Mouse (Mus musculus) MEL (cell line): Measurements from ENCODE around the gene Tox3. TPM values are rescaled to one million over a fixed set of nuclear protein-coding genes. Genes with fewer than 3 reads are reported as not detected.

Experiments used
- DNase-seq: peaks from one replicate; pipeline ENCODE4 v3.0.0; 2011; ENCODE audit warnings: low read depth, low spot score
- H3K27ac ChIP-seq: 2 replicates; pipeline ENCODE4 v1.5.1; 2012; ENCODE audit warnings: low read depth, mild to moderate bottlenecking, control low read depth, low read length, moderate library complexity; ENCODE audit not compliant: control insufficient read depth
- H3K27me3 ChIP-seq, 2 experiments: fragments of 150-350 bp in 1 of 2; sonication (generic) in 1 of 2; 2 replicates each; pipeline ENCODE4 v1.6.1; 2012; ENCODE audit warnings: low read length in 2 of 2, mild to moderate bottlenecking in 2 of 2, improper control_type of control experiment in 1 of 2, moderate library complexity in 1 of 2; ENCODE audit not compliant: insufficient read depth in 2 of 2, control insufficient read depth in 1 of 2
- H3K36me3 ChIP-seq, 2 experiments: 2 replicates each; pipeline ENCODE4 v1.6.1; 2012 to 2014; ENCODE audit warnings: low read length in 2 of 2, improper control_type of control experiment in 1 of 2, inconsistent platforms in 1 of 2, mild to moderate bottlenecking in 1 of 2; ENCODE audit not compliant: insufficient read depth in 2 of 2, control insufficient read depth in 1 of 2
- H3K4me1 ChIP-seq, 2 experiments: fragments of 150-350 bp in 1 of 2; sonication (generic) in 1 of 2; 2 replicates each; pipeline ENCODE4 v1.6.1; 2012; ENCODE audit warnings: low read length in 2 of 2, improper control_type of control experiment in 1 of 2, mild to moderate bottlenecking in 1 of 2; ENCODE audit not compliant: insufficient read depth in 2 of 2, control insufficient read depth in 1 of 2
- H3K4me3 ChIP-seq, 2 experiments: fragments of 150-350 bp in 1 of 2; sonication (generic) in 1 of 2; 2 replicates each; pipeline ENCODE4 v1.5.1; 2012; ENCODE audit warnings: low read depth in 2 of 2, low read length in 2 of 2, mild to moderate bottlenecking in 2 of 2, moderate library complexity in 2 of 2, control low read depth in 1 of 2, improper control_type of control experiment in 1 of 2; ENCODE audit not compliant: control insufficient read depth in 1 of 2, insufficient read depth in 1 of 2
- H3K79me2 ChIP-seq: 2 replicates; pipeline ENCODE4 v1.6.1; 2012; ENCODE audit warnings: mild to moderate bottlenecking, low read length, moderate library complexity; ENCODE audit not compliant: control insufficient read depth, poor library complexity, insufficient read depth
- H3K9ac ChIP-seq: 2 replicates; pipeline ENCODE4 v1.6.1; 2012; ENCODE audit warnings: low read depth, mild to moderate bottlenecking, control low read depth, low read length, moderate library complexity; ENCODE audit not compliant: control insufficient read depth, poor library complexity, severe bottlenecking
- H3K9me3 ChIP-seq: fragments of 150-350 bp; sonication (generic); replicated peaks from 2 replicates; pipeline ENCODE4 v1.6.1; 2012; ENCODE audit warnings: mild to moderate bottlenecking, low read length, improper control_type of control experiment, moderate library complexity; ENCODE audit not compliant: insufficient read depth
- BHLHE40 ChIP-seq: IDR thresholded peaks from 2 replicates; pipeline ENCODE4 v1.6.1; 2012; ENCODE audit warnings: low read depth, mild to moderate bottlenecking, inconsistent platforms, low read length, improper control_type of control experiment, borderline replicate concordance
- CTCF ChIP-seq, 3 experiments: IDR thresholded peaks in 2 of 3; conservative IDR thresholded peaks in 1 of 3; 2 replicates each; pipeline ENCODE4 v1.5.1; 2011 to 2012; ENCODE audit warnings: low read length in 3 of 3, low read depth in 2 of 3, mild to moderate bottlenecking in 2 of 3, improper control_type of control experiment in 1 of 3, inconsistent platforms in 1 of 3, mixed read lengths in 1 of 3, moderate library complexity in 1 of 3; ENCODE audit not compliant: control insufficient read depth in 1 of 3, insufficient read depth in 1 of 3, poor library complexity in 1 of 3, severe bottlenecking in 1 of 3
- E2F4 ChIP-seq: IDR thresholded peaks from 2 replicates; pipeline ENCODE4 v1.6.1; 2011; ENCODE audit warnings: low read depth, low read length, improper control_type of control experiment, borderline replicate concordance
- GABPA ChIP-seq: IDR thresholded peaks from 2 replicates; pipeline ENCODE4 v1.6.1; 2012; ENCODE audit warnings: low read depth, mild to moderate bottlenecking, inconsistent platforms, low read length, improper control_type of control experiment, moderate library complexity
- GATA1 ChIP-seq: IDR thresholded peaks from 2 replicates; pipeline ENCODE4 v1.6.1; 2011; ENCODE audit warnings: low read depth, low read length, improper control_type of control experiment
- HCFC1 ChIP-seq: IDR thresholded peaks from 2 replicates; pipeline ENCODE4 v1.6.1; 2012; ENCODE audit warnings: low read depth, mild to moderate bottlenecking, inconsistent platforms, low read length, improper control_type of control experiment, moderate library complexity
- JUND ChIP-seq: IDR thresholded peaks from 2 replicates; pipeline ENCODE4 v1.6.1; 2011; ENCODE audit warnings: low read depth, mild to moderate bottlenecking, improper control_type of control experiment, low read length
- MAFK ChIP-seq: IDR thresholded peaks from 2 replicates; pipeline ENCODE4 v1.6.1; 2011; ENCODE audit warnings: low read depth, mild to moderate bottlenecking, low read length, improper control_type of control experiment, borderline replicate concordance
- MAX ChIP-seq: IDR thresholded peaks from 2 replicates; pipeline ENCODE4 v1.6.1; 2011; ENCODE audit warnings: low read length, improper control_type of control experiment
- MAZ ChIP-seq: IDR thresholded peaks from 2 replicates; pipeline ENCODE4 v1.6.1; 2012; ENCODE audit warnings: low read depth, mild to moderate bottlenecking, inconsistent platforms, low read length, improper control_type of control experiment
- MEF2A ChIP-seq: IDR thresholded peaks from 2 replicates; pipeline ENCODE4 v1.6.1; 2014; ENCODE audit warnings: low read depth, mild to moderate bottlenecking, inconsistent platforms, low read length, improper control_type of control experiment; ENCODE audit not compliant: poor library complexity, insufficient replicate concordance, severe bottlenecking; ENCODE audit errors: extremely low read depth
- MXI1 ChIP-seq: IDR thresholded peaks from 2 replicates; pipeline ENCODE4 v1.6.1; 2011; ENCODE audit warnings: mild to moderate bottlenecking, low read depth, low read length, improper control_type of control experiment
- NRF1 ChIP-seq: IDR thresholded peaks from 2 replicates; pipeline ENCODE4 v1.6.1; 2014; ENCODE audit warnings: low read depth, mild to moderate bottlenecking, inconsistent platforms, low read length, improper control_type of control experiment, moderate library complexity; ENCODE audit not compliant: poor library complexity, insufficient read depth, severe bottlenecking
- POLR2AphosphoS5 ChIP-seq: IDR thresholded peaks from 2 replicates; pipeline ENCODE4 v1.6.1; 2012; ENCODE audit warnings: low read depth, borderline replicate concordance, mild to moderate bottlenecking, inconsistent platforms, low read length, moderate library complexity, mixed read lengths
- RAD21 ChIP-seq: IDR thresholded peaks from 2 replicates; pipeline ENCODE4 v1.6.1; 2011; ENCODE audit warnings: mild to moderate bottlenecking, low read depth, low read length, improper control_type of control experiment
- SIN3A ChIP-seq: IDR thresholded peaks from 2 replicates; pipeline ENCODE4 v1.6.1; 2012; ENCODE audit warnings: low read length, improper control_type of control experiment, inconsistent platforms
- TBP ChIP-seq: IDR thresholded peaks from 2 replicates; pipeline ENCODE4 v1.8.0; 2011; ENCODE audit warnings: low read depth, low read length, improper control_type of control experiment
- TCF12 ChIP-seq: IDR thresholded peaks from 2 replicates; pipeline ENCODE4 v1.6.1; 2014; ENCODE audit warnings: low read depth, mild to moderate bottlenecking, inconsistent platforms, low read length, improper control_type of control experiment, moderate library complexity
- UBTF ChIP-seq: IDR thresholded peaks from 2 replicates; pipeline ENCODE4 v1.6.1; 2012; ENCODE audit warnings: low read depth, mild to moderate bottlenecking, inconsistent platforms, low read length, improper control_type of control experiment, moderate library complexity, borderline replicate concordance; ENCODE audit not compliant: insufficient read depth
- USF2 ChIP-seq, 2 experiments: IDR thresholded peaks; 2 replicates each; pipeline ENCODE4 v1.6.1; 2011 to 2012; ENCODE audit warnings: improper control_type of control experiment in 2 of 2, low read length in 2 of 2, borderline replicate concordance in 1 of 2, inconsistent platforms in 1 of 2, low read depth in 1 of 2, mild to moderate bottlenecking in 1 of 2; ENCODE audit not compliant: insufficient read depth in 1 of 2
- ZC3H11A ChIP-seq: IDR thresholded peaks from 2 replicates; pipeline ENCODE4 v1.6.1; 2012; ENCODE audit warnings: low read depth, mild to moderate bottlenecking, inconsistent platforms, low read length, improper control_type of control experiment
- ZMIZ1 ChIP-seq: IDR thresholded peaks from 2 replicates; pipeline ENCODE4 v1.6.1; 2012; ENCODE audit warnings: low read depth, mild to moderate bottlenecking, inconsistent platforms, low read length, improper control_type of control experiment, moderate library complexity
- ZNF384 ChIP-seq: IDR thresholded peaks from 2 replicates; pipeline ENCODE4 v1.6.1; 2012; ENCODE audit warnings: low read depth, mild to moderate bottlenecking, inconsistent platforms, low read length, improper control_type of control experiment
- polyA plus RNA-seq, 2 experiments: library from polyadenylated mRNA; stranded (reverse) in 1 of 2; unstranded in 1 of 2; fragments of >175 nt in 1 of 2; fragments of >200 nt in 1 of 2; gene quantifications; 2 replicates each; pipeline versions ENCODE4 v1.2.1 to v1.2.4; 2012; ENCODE audit warnings: low replicate concordance in 2 of 2, low read depth in 1 of 2; ENCODE audit not compliant: insufficient read length in 2 of 2, insufficient read depth in 1 of 2, missing spikeins in 1 of 2
- total RNA-seq: library from RNA; depleted of rRNA; stranded (reverse); fragments of 300-350 nt; gene quantifications from 2 replicates; pipeline ENCODE4 v1.2.3, GENCODE M21; 2012; rRNA removed

The Tox3 gene
- not detected in 2 replicates for total RNA-seq
- not detected for polyA plus RNA-seq

GRCm38 (mm10) chr8:90348178-90348925 is at the start of gene Tox3:
Gene Tox3, minus strand, starts transcription at chr8:90348343.
- Histone ChIP-seq H3K27me3 (no peaks in the 10 kb centered on the region), H3K27ac (no peak within 1 kb of the TSS), H3K4me1 (no peaks in the 10 kb centered on the region), H3K4me3 (no peak within 1 kb of the TSS), H3K9ac (no peak within 1 kb of the TSS), H3K79me2 (no peaks in the 10 kb centered on the region), H3K9me3 (no peaks in the 10 kb centered on the region), H3K36me3 (no peaks in the 10 kb centered on the region)
- TF ChIP-seq RAD21 = no peak
- no peak for TF ChIP-seq USF2 (IDR thresholded peaks at IDR 0.05; ENCODE audit: borderline replicate concordance in 1 of 2, insufficient read depth in 1 of 2, low read depth in 1 of 2, low read length in 2 of 2)
- no peak for TF ChIP-seq BHLHE40
- no peak for TF ChIP-seq POLR2AphosphoS5
- TF ChIP-seq ZC3H11A = no peak
- TF ChIP-seq MAFK = no peak
- no peak for TF ChIP-seq JUND
- TF ChIP-seq UBTF = no peak
- TF ChIP-seq CTCF (IDR thresholded peaks at IDR 0.05 in 2 of 3, conservative IDR thresholded peaks at IDR 0.05 in 1 of 3; ENCODE audit: control insufficient read depth in 1 of 3, insufficient read depth in 1 of 3, low read depth in 2 of 3, low read length in 3 of 3, poor library complexity in 1 of 3, severe bottlenecking in 1 of 3) = no peak
- no peak for TF ChIP-seq ZNF384
- TF ChIP-seq SIN3A = no peak
- no peak for TF ChIP-seq ZMIZ1
- no peak for TF ChIP-seq MEF2A
- TF ChIP-seq MAZ = no peak
- no peak for DNase-seq

GRCm38 (mm10) chr8:90392643-90393042 is 44.5 kb upstream of the Tox3 start:
- no peaks in the 10 kb centered on the region for H3K36me3 ChIP-seq
- no peaks in the 10 kb centered on the region for H3K27me3 ChIP-seq
- H3K79me2 ChIP-seq = no peaks in the 10 kb centered on the region
- H3K9me3 ChIP-seq = no peaks in the 10 kb centered on the region
- H3K9ac ChIP-seq = no peak overlapping the region
- H3K4me3 ChIP-seq = no peak overlapping the region
- H3K27ac ChIP-seq = no peak overlapping the region
- no peak for TF ChIP-seq GABPA
- TF ChIP-seq MEF2A = no peak
- no peak for TF ChIP-seq MAX
- TF ChIP-seq NRF1 = no peak
- no peak for TF ChIP-seq TCF12
- no peak for TF ChIP-seq POLR2AphosphoS5
- TF ChIP-seq E2F4 = no peak
- no peak for TF ChIP-seq RAD21
- TF ChIP-seq BHLHE40 = no peak
- TF ChIP-seq GATA1 = no peak
- no peak for TF ChIP-seq HCFC1
- TF ChIP-seq MXI1 = no peak
- no peak for TF ChIP-seq TBP
- TF ChIP-seq UBTF = no peak
- TF ChIP-seq SIN3A = no peak
- TF ChIP-seq, all 39 proteins: peak for 0
- DNase-seq = no peak
- H3K4me1 ChIP-seq = no peaks in the 10 kb centered on the region
